Mouse (Mus musculus) neural tube, postnatal 0 days (tissue): ENCODE data around the gene Atp6v1d. TPM values are rescaled to one million over a fixed set of nuclear protein-coding genes. Genes with fewer than 3 reads are reported as not detected.

ENCODE experiments used
- polyA plus RNA-seq: library from polyadenylated mRNA; unstranded; fragments of >200 nt; fragmentation: Nextera tagmentation; extraction: Ambion mirVana; gene quantifications from 2 replicates; pipeline ENCODE4 v1.2.1, GENCODE M21; 2015

The Atp6v1d gene
- polyA plus RNA-seq, result 143 and 147 TPM in 2 replicates

DNA sequence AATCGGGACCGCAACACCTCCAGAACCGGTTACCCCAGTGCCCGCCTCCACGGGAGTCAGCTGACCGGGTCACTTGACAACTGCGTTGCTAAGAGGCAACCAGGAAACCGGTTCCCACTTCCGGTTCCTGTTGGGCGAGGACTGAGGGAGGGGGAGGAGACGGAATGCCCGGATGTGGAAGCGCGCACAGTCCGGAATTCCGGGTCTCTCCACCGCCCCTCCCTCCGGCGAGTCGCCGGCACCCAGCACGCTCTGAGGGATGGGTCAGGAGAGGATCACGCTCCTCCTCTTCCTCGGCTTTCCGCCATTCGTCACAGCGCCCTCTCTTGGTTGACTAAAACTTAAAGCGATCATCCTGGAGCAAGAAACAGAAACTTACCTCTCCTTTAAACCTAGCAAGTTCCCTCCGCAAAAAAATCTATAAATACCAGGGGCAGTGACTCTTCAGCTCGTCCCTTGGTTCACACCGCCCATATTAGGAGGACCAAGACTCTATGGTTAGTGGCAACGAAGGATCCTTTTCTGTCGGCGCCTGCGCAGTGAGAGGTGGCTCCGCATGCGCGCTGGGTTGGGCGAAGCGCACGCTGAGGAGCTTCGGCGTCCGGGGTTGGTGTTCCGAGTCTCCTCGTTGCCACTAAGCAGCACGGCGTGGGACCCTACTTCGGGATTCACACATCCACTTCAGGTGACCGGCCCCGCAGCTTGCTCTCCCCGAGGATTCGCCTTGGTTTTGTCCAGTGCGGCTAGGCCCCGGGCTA lies at the start of gene Atp6v1d, which contains the start of gene Eif2s1:
Gene Atp6v1d (minus strand): TSS at position 143 of the 758 bp plus-strand sequence.
Gene Eif2s1 (plus strand): TSS at position 324 of the 758 bp plus-strand sequence.

DNA sequence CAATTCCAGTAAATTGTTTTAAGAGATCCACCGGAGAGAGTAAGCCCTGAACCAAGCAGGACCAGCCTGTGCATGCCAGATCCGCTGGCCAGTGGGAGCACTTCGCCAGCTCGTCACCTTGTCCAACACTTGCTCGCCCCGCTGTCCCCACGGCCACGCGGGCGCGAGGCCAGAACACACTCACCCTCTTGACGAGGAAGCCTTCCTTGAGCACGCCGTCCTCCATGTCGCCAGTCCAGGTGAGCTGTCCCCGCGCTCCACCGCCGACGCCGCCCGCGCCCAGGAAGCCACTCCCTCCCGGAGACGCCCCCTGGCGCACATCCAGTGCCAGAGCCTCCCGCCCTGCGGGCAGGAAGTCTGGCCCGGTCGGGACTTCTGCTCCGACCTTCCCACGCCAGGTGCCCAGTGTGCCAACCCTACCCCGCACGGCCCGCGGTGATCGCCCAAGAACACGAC lies 45.3 kb upstream of the Atp6v1d start, which contains the start of gene Plek2:
Gene Plek2 (minus strand): TSS at position 258 of the 456 bp plus-strand sequence.

Other genes starting within 250 kb of the Atp6v1d start
- 0.57 TPM in 1 of 2 replicates, not detected in the other for gene Fam71d, start 170.1 kb downstream of the Atp6v1d start, polyA plus RNA-seq
- gene Mpp5, start 112.7 kb downstream of the Atp6v1d start, polyA plus RNA-seq, result 14.5 and 15.3 TPM in 2 replicates
- 101 and 102 TPM in 2 replicates for gene Eif2s1, start 181 bp upstream of the Atp6v1d start, polyA plus RNA-seq
- 2.5 and 2.8 TPM in 2 replicates for gene Plek2, start 45.3 kb upstream of the Atp6v1d start, polyA plus RNA-seq
- gene Tmem229b, start 146.0 kb upstream of the Atp6v1d start, polyA plus RNA-seq, result 57.4 and 66.5 TPM in 2 replicates
- gene Plekhh1, start 167.5 kb upstream of the Atp6v1d start, polyA plus RNA-seq, result 1.2 and 1.7 TPM in 2 replicates
- gene Pigh, start 228.0 kb upstream of the Atp6v1d start, polyA plus RNA-seq, result 17.6 and 19.1 TPM in 2 replicates